Mouse (Mus musculus): ENCODE data around the gene Abcb6.
A peak's percentile ranks its signal among the peaks of the same experiment; 100 is the strongest.

The Abcb6 gene

GRCm38 (mm10) chr1:75192452-75192851 lies 12.3 kb upstream of the Abcb6 start:
- DNase-seq: no peak

DNA sequence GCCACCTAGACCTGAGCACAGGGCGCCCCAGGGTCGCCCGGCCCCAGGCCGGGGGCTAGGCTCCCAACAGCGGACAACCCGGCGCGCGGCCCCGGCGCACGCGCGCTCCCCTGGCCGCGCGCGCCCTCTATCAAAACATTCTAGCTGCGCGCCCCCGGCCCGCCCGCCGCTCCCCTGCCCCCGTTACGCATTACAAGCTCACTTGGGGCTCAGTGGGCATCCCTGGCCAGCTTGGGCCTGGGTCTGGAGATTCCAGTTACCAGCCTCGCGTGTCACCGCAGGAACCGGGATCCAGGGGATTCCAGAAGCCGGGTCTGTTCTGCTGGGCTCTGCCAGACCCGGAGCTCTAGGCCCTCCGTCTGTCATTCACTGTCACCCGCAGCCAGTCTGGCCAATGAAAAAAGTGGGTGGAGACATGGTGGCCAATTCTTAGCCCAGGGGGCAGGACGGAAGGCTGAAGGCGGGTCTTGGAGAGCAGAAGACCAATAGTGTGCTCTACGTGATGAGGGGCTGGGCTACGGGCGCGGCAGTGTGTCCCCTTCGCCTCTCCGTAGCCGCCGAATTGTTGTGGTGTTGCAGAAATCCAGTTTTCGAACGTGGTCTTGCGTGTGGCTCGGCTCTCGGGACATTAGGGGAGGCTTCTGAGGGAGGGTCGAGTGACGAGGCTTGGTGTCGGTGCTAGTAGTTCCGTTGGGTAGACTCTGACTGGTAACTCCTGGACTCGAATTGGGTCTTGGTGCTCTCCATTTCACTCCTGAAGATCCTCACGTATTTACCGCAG lies 11.6 kb upstream of the Abcb6 start, which contains the start of the genes Ankzf1 and Atg9a:
TSS of gene Ankzf1 (plus strand) at position 530 of the 781 bp plus-strand sequence.
TSS of gene Atg9a (minus strand) at position 575 of the 781 bp plus-strand sequence.
- DNase-seq: peak; percentile 99

DNA sequence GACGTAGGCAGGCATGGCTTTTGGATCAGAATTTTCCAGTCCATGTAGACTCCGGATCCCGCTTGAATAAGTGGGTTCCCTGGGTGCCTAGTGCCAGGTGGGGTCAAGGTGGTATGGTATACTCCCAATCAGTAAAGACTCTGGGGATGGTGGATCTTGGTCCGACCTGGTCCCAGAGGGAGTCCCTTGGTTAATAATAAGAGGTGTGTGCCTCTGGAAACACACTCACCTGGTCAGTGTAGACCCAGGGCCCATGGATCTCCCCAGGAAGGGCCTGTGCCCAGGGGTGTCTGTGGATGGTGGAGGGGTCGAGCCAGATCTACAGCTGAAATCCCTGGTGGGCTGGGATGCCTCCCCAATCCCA lies 11.0 kb upstream of the Abcb6 start:
- no peak for DNase-seq

- no peak for DNase-seq
These were observed 10.4 kb upstream of the Abcb6 start for GRCm38 (mm10) chr1:75190577-75190976.

- DNase-seq: no peak
These were observed 7.8 kb upstream of the Abcb6 start for GRCm38 (mm10) chr1:75187914-75188483.

DNA sequence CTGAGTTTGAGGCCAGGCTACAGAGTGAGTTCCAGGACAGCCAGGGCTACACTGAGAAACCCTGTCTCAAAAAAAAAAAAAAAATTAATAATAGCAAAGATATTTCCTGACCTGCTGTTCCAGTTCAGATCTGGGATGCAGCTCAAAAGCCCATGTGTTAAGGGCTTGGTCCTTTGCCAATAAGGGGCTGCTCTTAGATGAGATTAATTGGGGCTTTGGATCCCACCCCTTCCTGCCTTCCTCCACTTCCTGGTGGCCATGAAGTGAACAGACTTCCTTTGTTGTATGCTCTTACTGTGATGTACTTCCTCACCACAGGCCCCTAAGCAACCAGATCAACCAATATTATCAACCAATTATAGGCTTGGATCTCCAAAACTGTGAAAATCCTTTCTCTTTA lies 6.9 kb upstream of the Abcb6 start:
- DNase-seq: no peak

GRCm38 (mm10) chr1:75185495-75185894 lies 5.3 kb upstream of the Abcb6 start:
- no peak for DNase-seq

DNA sequence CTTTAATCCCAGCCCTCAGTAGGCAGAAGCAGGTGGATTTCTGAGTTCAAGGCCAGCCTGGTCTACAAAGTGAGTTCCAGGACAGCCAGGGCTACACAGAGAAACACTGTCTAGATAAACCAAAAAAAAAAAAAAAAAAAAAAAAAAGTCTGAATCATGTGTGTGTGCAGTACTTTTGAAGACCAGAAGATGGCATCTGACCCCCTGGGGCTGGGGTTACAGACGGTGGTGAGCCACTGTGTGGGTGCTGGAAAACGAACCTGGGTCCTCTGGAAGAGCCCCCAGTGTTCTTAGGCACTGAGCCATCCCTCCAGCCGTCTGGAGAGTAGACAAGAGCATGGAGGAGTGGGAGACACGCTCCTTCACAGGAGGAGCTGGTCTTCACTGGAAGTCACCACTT lies 2.0 kb upstream of the Abcb6 start:
- no peak for DNase-seq

DNA sequence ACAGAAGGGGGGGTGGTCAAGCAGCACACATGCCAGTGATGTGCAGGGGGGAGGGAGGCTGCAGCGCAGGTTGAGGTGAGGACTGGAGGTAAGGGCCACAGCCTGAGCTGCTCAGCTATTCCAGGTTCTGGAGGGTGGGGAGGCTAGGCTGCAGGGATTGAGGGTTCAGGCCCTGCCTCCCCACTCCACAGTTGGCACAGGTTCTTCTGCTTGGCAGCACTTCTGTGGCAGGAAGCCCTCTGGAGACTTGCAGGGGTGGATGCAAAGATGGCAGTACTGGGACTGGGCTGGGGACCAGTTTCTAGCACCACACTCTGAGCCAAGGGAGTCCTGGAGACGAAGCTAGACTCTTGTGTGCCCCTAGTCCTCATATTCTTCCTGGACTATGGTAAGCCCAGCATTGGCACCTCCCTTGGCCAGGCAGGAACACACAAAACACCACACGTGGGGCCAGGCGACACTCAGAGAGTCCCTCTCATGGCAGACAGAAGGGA lies 1.2 kb upstream of the Abcb6 start:
- no peak for DNase-seq

- DNase-seq: no peak
These were observed 549 bp upstream of the Abcb6 start for GRCm38 (mm10) chr1:75180741-75181140.

DNA sequence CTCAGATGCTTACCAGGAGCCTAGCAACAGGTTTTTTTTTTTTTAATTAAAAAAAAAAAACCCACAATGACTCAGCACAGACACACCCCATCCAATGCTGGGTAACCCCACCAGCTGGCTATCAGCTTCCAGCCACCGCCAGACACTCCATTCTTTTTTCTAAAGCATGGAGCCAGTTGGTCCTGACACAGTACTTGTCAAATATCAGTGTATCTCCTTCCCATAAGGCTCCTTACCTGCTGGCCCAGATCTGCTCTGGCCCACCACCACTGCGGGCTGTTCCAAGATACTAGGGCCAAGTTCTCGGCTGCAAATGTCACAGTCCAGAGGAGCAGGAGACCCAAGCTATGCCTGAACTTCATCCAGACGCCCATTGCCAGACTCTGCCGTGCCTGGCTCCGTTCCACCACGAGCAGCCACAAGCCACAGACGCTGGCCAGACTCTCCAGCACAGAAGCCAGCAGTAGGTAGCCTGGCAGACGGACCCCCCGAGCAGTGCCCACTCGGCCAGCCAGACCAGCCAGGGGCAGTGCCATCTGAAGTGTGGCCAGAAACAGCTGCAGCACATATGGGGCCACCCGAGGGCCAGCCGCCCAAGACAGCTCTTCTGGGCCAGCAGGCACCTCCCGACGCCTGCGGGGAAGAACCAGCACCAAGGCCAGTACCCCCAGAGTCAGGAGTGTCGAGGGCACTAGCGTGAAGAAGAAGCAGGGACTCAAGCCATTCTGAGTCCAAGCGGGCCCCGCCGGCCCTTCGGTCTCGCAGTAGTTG lies 673 bp downstream of the Abcb6 start:
- DNase-seq: peak; percentile 1

DNA sequence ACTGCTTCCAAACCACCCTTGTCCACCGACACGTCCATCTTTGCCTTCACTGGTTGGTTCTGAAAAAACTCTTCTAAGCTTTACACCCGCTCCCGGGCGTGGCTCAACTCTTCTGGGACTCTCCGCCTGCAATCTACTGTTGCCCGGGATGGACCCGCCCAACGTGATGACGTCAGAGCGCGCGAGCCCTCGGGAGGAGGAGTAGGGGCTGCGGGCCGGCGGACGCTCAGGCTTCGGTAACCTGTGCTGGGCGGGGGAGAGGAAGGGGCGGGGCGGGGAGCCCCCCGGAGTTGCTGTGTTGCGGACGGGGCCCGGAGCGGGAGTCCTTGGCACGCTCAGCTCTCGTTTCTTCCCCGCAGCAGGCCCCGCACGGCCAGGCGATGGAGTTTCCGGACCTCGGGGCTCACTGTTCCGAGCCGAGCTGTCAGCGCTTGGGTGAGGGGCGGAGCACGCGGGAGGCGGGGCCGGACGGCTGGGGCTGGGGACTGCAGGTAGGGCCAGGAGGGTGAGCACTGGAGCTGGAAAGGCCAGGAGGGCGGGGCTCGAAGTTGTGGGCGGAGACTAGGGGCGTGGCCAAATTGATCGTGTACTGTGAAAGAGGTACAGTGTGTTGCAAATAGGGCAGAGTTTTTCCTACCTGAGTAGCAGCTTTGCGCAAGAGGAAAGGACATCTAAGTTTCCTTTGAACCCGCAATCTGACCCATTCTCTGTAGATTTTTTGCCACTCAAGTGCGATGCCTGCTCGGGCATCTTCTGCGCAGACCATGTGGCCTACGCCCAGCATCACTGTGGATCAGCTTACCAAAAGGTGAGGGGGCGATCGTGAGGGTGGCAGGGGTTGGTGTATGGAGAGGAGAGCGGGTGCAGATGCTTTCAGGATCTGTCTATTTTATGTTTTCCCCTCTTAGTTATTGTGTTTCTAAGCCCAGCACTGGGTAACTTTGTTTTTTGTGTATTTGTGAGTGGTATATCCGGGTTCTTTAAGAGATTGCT lies 11.4 kb downstream of the Abcb6 start, which contains the start of gene Zfand2b:
TSS of gene Zfand2b (plus strand) at position 175 of the 993 bp plus-strand sequence.
- peak; percentile 97 for DNase-seq

- DNase-seq: no peak
These were observed 12.1 kb downstream of the Abcb6 start for GRCm38 (mm10) chr1:75168093-75168471.

DNA sequence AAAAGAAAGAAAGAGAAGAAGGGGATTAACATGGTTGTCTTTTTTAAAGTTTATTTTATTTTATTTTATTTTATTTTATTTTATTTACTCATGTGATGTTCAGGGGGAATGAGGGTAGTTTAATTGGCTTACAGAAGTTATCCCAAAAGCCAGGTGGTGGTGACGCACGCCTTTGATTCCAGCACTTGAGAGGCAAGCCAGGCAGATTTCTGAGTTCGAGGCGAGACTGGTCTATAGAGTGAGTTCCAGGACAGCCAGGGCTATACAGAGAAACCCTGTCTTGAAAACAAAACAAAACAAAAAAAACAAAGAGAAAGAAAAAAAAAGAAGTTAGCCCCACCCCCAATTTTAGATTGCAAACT lies 20.0 kb downstream of the Abcb6 start:
- no peak for DNase-seq

DNA sequence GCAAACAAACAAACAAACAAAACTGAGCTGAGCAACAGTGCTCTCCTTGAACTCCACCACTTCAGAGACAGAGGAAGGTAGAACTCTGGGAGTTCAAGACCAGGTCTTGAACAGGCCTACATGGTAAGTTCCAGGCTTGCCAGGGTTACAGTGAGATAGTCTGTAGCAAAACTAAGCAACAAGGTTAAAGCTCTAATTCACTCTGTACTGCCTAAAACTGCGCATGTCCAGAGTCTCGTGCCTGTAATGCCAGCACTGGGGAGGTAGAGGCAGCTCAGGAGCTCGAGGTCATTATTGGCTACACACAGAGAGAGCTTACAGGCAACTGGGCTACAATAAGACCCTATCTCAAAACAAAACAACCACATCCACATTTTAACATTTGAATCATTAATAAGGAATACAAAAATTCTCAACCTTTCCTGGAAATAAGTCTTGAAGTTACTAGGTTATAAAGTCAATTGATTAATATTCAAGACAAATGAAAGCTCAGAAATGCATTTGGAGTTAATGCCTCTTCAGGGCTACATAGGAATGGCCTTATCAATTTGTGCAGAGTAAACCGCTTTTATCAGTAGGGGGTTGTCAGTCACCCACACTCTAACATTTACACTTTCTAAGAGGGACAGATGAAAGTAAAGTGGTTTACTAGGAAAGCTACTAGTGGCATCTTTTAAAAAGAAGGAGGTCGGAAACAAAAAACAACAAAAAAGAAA lies 20.5 kb downstream of the Abcb6 start:
- no peak for DNase-seq

GRCm38 (mm10) chr1:75158990-75159389 lies 21.2 kb downstream of the Abcb6 start:
- no peak for DNase-seq

DNA sequence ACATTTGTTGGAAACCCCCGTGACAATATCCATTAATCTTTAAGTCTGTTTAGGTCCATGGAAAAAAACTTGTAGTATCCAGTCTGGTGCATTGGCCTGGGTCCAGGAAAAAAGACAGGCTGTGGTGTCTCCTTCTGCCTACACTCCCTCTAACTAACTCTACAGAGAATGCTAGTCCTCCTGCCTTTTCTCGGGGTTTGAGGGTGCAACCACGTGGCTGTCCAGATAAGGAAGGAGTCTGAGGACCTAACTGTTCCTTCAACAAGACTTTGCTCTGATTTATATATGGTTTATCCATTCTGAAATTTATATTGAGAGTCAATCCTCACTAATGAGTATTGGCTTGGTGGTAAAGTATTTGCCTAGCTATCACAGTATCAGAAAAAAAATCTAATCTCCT lies 24.4 kb downstream of the Abcb6 start:
- DNase-seq: no peak

- DNase-seq: no peak
These were observed 31.5 kb downstream of the Abcb6 start for GRCm38 (mm10) chr1:75148727-75149126.

DNA sequence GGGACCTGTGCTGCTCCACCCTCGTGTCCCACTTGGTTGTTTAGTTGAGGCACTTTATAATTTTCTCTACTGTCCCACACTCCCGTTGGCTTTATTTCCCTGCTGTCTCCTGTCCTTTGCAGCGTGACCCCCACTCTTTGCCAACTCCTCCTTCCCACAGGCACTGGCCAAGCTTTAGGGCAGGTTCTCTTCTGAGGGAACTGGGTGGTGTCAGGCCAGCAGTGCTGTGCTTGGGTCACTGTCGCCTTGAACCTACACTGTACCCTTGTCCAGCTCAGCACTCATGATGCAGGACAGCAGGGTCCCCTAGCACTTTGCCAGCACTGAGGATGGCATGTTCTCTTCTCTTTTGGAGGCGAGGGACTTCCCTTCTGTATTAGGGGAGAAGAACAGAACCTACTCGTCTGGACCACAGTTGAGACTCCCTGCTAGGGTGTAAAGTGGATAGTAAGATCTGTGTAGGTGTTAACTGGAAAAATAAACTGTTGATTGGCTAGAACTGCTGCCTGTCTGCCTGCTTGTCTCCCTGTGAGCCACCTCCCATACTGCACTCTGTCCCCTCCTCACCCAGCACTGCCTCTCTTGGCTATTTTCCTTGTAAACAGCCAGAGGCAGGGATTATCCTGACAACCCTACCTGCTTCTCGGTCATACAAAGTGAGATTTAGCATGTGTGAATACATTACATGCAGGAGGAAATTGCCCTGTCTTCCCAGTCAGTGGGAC lies 32.6 kb downstream of the Abcb6 start:
- no peak for DNase-seq

GRCm38 (mm10) chr1:75145589-75145988 lies 34.6 kb downstream of the Abcb6 start:
- DNase-seq: no peak
